Comparison of ENCODE assay signal across 7 mouse cellular contexts in the genomic region with DNA sequence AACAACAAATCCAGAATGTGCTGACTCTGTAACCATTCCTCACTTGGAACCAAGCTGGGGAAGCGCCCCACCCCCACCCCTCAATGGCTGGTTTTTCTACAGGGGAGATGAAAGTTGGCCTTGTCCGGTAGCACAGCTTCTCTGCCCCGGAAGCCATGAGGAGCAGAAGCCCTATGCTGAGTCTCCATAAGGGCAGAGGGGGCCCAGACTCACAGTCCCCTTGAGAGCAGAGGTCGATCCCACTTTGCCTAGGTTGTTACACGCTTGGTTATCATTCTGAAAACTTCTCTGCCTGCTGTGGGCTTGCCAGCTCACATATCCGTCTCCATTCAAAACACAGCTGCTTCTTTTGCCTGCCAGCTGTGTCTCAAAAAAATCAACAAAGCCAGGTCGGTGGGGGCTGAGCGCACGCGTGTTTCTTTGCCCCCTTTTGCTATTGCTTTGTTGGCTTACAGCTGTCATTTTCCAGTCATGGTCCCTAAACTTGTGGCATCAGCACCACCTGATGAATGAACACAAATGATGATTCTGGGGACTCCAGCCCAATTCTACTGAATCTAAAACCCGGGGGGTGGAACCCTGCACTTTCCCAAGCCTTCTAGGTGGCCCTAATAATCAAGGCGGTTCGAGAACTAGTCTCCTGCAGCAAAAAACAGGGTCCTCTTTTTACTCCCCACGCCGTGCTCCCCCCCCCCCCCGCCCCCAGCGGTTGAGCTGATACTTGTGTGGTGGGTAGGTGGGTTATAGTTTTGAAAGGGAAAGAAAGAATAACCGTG. TPM values are rescaled to one million over a fixed set of nuclear protein-coding genes. Genes with fewer than 3 reads are reported as not detected.
A peak's percentile ranks its signal among the peaks of the same experiment; 100 is the strongest.
DNase-seq lines count a peak whose midpoint lies in the region; ATAC-seq lines count a peak whose summit lies in the region.

No protein-coding gene starts in this region.

- H3K4me2 ChIP-seq in lung, embryonic 16.5 days (ENCODE audit: low read depth, low read length) = peak overlapping the region; percentile 0; the same call in 1 of the 2 replicates
- H3K4me2 ChIP-seq in embryonic facial prominence, embryonic 14.5 days (ENCODE audit: low read depth, low read length) = peak overlapping the region; percentile 46
- H3K4me2 ChIP-seq in limb, embryonic 12.5 days = peak overlapping the region; percentile 58
- peak overlapping the region; percentile 35 for H3K4me2 ChIP-seq in neural tube, embryonic 15.5 days

- H3K4me3 ChIP-seq in lung, embryonic 16.5 days (ENCODE audit: low read length) = no peak overlapping the region
- peak overlapping the region; percentile 6; the same call in 1 of the 2 replicates for H3K4me3 ChIP-seq in embryonic facial prominence, embryonic 14.5 days (ENCODE audit: low read depth, low read length)
- peak overlapping the region; percentile 22 for H3K4me3 ChIP-seq in limb, embryonic 12.5 days (replicated peaks)
- H3K4me3 ChIP-seq in neural tube, embryonic 15.5 days (replicated peaks) = no peak overlapping the region

- WGBS in lung, embryonic 16.5 days = 20% methylated on average over 16 of the region's 18 CpGs
- 7% methylated on average over 18 of the region's 18 CpGs for WGBS in embryonic facial prominence, embryonic 14.5 days
- WGBS in limb, embryonic 12.5 days = 7% methylated on average over 17 of the region's 18 CpGs
- 13% methylated on average over 18 of the region's 18 CpGs for WGBS in neural tube, embryonic 15.5 days

- no peaks in the 10 kb centered on the region for H3K27me3 ChIP-seq in lung, embryonic 16.5 days (ENCODE audit: control insufficient read depth, insufficient read depth, low read depth, low read length)
- no peaks in the 10 kb centered on the region for H3K27me3 ChIP-seq in embryonic facial prominence, embryonic 14.5 days (replicated peaks; ENCODE audit: control insufficient read depth, insufficient read depth, low read length)
- H3K27me3 ChIP-seq in limb, embryonic 12.5 days = no peaks in the 10 kb centered on the region
- no peaks in the 10 kb centered on the region for H3K27me3 ChIP-seq in neural tube, embryonic 15.5 days (replicated peaks)

- H3K9me3 ChIP-seq in lung, embryonic 16.5 days (ENCODE audit: control insufficient read depth, low read length) = no peaks in the 10 kb centered on the region
- H3K9me3 ChIP-seq in embryonic facial prominence, embryonic 14.5 days (ENCODE audit: control insufficient read depth, low read length) = no peaks in the 10 kb centered on the region
- H3K9me3 ChIP-seq in limb, embryonic 12.5 days = no peaks in the 10 kb centered on the region
- H3K9me3 ChIP-seq in neural tube, embryonic 15.5 days (replicated peaks) = no peaks in the 10 kb centered on the region

- no peak overlapping the region for H3K9ac ChIP-seq in lung, embryonic 16.5 days (ENCODE audit: low read length)
- H3K9ac ChIP-seq in embryonic facial prominence, embryonic 14.5 days (ENCODE audit: low read depth, low read length) = 0 out of 2 replicates have a peak overlapping the region, but pooled peaks have one; percentile 15
- 0 out of 2 replicates have a peak overlapping the region, but pooled peaks have one; percentile 37 for H3K9ac ChIP-seq in limb, embryonic 12.5 days (replicated peaks)
- H3K9ac ChIP-seq in neural tube, embryonic 15.5 days (replicated peaks) = no peak overlapping the region

- no peaks in the 10 kb centered on the region for H3K36me3 ChIP-seq in lung, embryonic 16.5 days (ENCODE audit: control insufficient read depth, insufficient read depth, low read length)
- H3K36me3 ChIP-seq in embryonic facial prominence, embryonic 14.5 days (ENCODE audit: control insufficient read depth, insufficient read depth, low read length) = no peaks in the 10 kb centered on the region
- H3K36me3 ChIP-seq in limb, embryonic 12.5 days = no peaks in the 10 kb centered on the region
- no peaks in the 10 kb centered on the region for H3K36me3 ChIP-seq in neural tube, embryonic 15.5 days

- no peak for DNase-seq in lung, adult 18-20 months
- DNase-seq in embryonic facial prominence, embryonic 14.5 days (ENCODE audit: low spot score) = peak; percentile 61
- no peak for DNase-seq in urinary bladder, postnatal 10 days (ENCODE audit: low spot score)
- no peak for DNase-seq in layer of hippocampus, adult 9-11 months

- peaks cover 3% of the 10 kb centered on the region; the same call in 1 of the 2 replicates for H3K4me1 ChIP-seq in lung, embryonic 16.5 days (replicated peaks; ENCODE audit: control insufficient read depth, insufficient read depth, low read length)
- H3K4me1 ChIP-seq in embryonic facial prominence, embryonic 14.5 days (ENCODE audit: control insufficient read depth, insufficient read depth, low read length) = peaks cover 17% of the 10 kb centered on the region
- peaks cover 46% of the 10 kb centered on the region for H3K4me1 ChIP-seq in limb, embryonic 12.5 days (replicated peaks)
- H3K4me1 ChIP-seq in neural tube, embryonic 15.5 days = peaks cover 15% of the 10 kb centered on the region

- peak; percentile 59; the same call in 1 of the 2 replicates for ATAC-seq in lung, embryonic 16.5 days (ENCODE audit: low read depth)
- ATAC-seq in embryonic facial prominence, embryonic 14.5 days (ENCODE audit: low read depth) = peak; percentile 23; the same call in 1 of the 2 replicates
- ATAC-seq in limb, embryonic 12.5 days (ENCODE audit: insufficient number of reproducible peaks, insufficient read depth, low FRiP score, low TSS enrichment, low read depth) = no peak; the same call in 1 of the 2 replicates
- no peak for ATAC-seq in neural tube, embryonic 15.5 days (ENCODE audit: low FRiP score)

- no peak overlapping the region for H3K27ac ChIP-seq in lung, embryonic 16.5 days (ENCODE audit: low read length)
- H3K27ac ChIP-seq in embryonic facial prominence, embryonic 14.5 days (replicated peaks; ENCODE audit: low read depth, low read length) = peak overlapping the region; percentile 31; the same call in 1 of the 2 replicates
- H3K27ac ChIP-seq in limb, embryonic 12.5 days = peak overlapping the region; percentile 93
- 0 out of 2 replicates have a peak overlapping the region, but pooled peaks have one; percentile 42 for H3K27ac ChIP-seq in neural tube, embryonic 15.5 days (replicated peaks)

RNA-seq across cellular contexts. Expression of a gene that starts 28.1 kb away (rescaled TPM):
- polyA plus RNA-seq in lung, embryonic 16.5 days (2015; fragmentation: Nextera tagmentation; extraction: Ambion mirVana) = 1.6 and 2.3 TPM in 2 replicates
- 4.1 and 4.3 TPM in 2 replicates for polyA plus RNA-seq in embryonic facial prominence, embryonic 14.5 days (2014; fragmentation: Nextera tagmentation; extraction: Ambion mirVana)
- polyA plus RNA-seq in limb, embryonic 12.5 days (2016; fragmentation: Nextera tagmentation; extraction: Ambion mirVana) = not detected in 2 replicates
- 0.59 and 1.6 TPM in 2 replicates for polyA plus RNA-seq in neural tube, embryonic 15.5 days (2015; fragmentation: Nextera tagmentation; extraction: Ambion mirVana)

RNA-seq across cellular contexts. Expression of a gene that starts 46.1 kb away (rescaled TPM):
- 0.11 and 0.35 TPM in 2 replicates for polyA plus RNA-seq in lung, embryonic 16.5 days (2015; fragmentation: Nextera tagmentation; extraction: Ambion mirVana)
- polyA plus RNA-seq in embryonic facial prominence, embryonic 14.5 days (2014; fragmentation: Nextera tagmentation; extraction: Ambion mirVana) = 2.5 and 3.0 TPM in 2 replicates
- polyA plus RNA-seq in limb, embryonic 12.5 days (2016; fragmentation: Nextera tagmentation; extraction: Ambion mirVana) = 0.14 and 0.21 TPM in 2 replicates
- 1.3 and 2.3 TPM in 2 replicates for polyA plus RNA-seq in neural tube, embryonic 15.5 days (2015; fragmentation: Nextera tagmentation; extraction: Ambion mirVana)

Comparison
In these comparisons a context has a peak if more than half of its experiments do, and no peak if none do; other contexts are left out.
1. ATAC-seq: peak in lung, embryonic 16.5 days (single experiment) and embryonic facial prominence, embryonic 14.5 days (single experiment); none in limb, embryonic 12.5 days (single experiment) and neural tube, embryonic 15.5 days (single experiment).
2. H3K4me2 ChIP-seq: peak in every context shown above with its lines; median percentile 58 in limb, embryonic 12.5 days; 46 in embryonic facial prominence, embryonic 14.5 days; 35 in neural tube, embryonic 15.5 days; 0 in lung, embryonic 16.5 days.
3. H3K4me3 ChIP-seq: peak in embryonic facial prominence, embryonic 14.5 days (single experiment) and limb, embryonic 12.5 days (single experiment); none in lung, embryonic 16.5 days (single experiment) and neural tube, embryonic 15.5 days (single experiment).
4. H3K9ac ChIP-seq: peak in embryonic facial prominence, embryonic 14.5 days (single experiment) and limb, embryonic 12.5 days (single experiment); none in lung, embryonic 16.5 days (single experiment) and neural tube, embryonic 15.5 days (single experiment).